Mouse (Mus musculus) embryonic fibroblast, embryonic 13.5 days (primary cell): Measurements from ENCODE around the gene Enoph1.

Experiments used
- CTCF ChIP-seq: IDR thresholded peaks from 2 replicates; pipeline ENCODE4 v1.5.1; 2011; ENCODE audit warnings: mild to moderate bottlenecking, control low read depth, low read length, moderate library complexity, borderline replicate concordance; ENCODE audit not compliant: insufficient read depth
- POLR2A ChIP-seq: IDR thresholded peaks from 2 replicates; pipeline ENCODE4 v1.6.1; 2011; ENCODE audit warnings: low read depth, mild to moderate bottlenecking, control low read depth, low read length, moderate library complexity

DNA sequence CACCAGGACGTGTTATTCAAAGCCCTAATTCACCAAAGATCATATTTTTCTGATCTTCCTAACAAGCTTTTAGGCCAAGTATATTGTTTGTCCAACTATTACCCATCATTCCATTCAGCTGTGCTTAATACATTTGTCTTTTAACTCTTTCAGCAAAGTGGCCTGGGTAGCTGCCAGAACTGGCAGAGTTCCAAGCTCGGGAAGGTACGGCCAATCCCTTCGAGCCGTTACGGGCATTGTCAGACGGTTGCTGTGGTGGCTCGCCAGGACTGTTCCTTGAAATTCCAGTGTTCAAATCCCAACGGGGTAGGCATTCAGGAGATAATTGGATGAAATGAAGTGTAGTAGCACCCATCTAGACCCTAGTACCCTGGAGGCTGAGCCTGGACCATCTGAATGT, 32.8 kb downstream of the Enoph1 start:
- no peak for TF ChIP-seq POLR2A
- no peak for TF ChIP-seq CTCF
